Mouse (Mus musculus) frontal cortex, adult (tissue): ENCODE measurements around the gene Rbm12b1.
"Not testable (repeated sequence)": the region's sequence is repeated elsewhere in the genome, so short reads cannot be mapped to it uniquely, and the experiment has no call there.

Experiments used
- ATAC-seq: cut with Nextera tagmentation; 2 replicates; pipeline ENCODE4 v1.9.2; 2017; ENCODE audit warnings: mild to moderate bottlenecking, moderate library complexity, mixed read lengths; ENCODE audit not compliant: low TSS enrichment

Gene Rbm12b1

DNA sequence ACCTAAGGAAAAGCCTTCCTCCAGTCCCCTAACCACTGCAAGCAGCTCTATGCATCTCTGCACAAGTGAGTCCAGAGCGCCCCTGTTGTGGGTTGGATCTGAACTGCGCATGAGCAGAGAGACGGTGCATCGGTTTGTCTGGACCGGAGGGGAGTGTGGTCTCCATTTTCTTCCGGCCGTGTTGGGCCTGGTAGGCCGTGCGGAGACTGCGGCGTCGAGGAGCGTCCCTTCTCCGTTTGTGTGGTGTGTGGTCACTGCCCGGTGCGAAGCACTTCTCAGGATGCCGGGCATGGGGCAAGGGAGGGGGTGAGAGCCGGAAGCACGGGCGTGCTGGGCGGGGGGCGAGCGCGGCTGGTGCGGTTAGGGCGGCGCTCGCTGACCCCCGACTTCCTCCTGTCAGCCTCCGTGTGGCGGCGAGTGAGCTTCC lies at the start of gene Rbm12b1:
Gene Rbm12b1 (plus strand): TSS at position 124 of the 427 bp plus-strand sequence.
- peak; percentile 99 for ATAC-seq

DNA sequence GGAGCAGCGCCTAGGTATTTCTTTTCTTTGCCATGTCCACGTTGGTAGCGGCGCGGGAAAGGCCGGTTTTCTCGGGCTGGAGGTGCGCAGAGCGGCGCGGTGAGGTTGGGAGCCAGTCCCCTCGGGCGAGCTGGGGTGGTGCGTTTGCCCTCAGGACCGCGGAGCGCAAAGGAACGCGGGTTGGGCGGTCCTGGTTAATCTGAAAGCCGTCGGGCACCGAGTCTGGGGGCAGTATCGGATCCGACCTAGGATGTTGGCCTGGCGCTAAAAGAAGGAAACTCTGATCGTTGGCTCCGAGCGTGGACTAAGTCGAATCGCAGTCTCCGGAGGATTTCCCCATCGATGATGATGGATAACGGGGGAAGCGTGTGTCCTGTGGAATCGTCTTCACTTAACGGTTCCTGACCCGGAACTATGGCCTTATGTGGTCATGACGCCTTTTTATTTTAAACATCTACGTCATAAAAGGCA lies 563 bp downstream of the Rbm12b1 start:
- ATAC-seq = peak; percentile 76

DNA sequence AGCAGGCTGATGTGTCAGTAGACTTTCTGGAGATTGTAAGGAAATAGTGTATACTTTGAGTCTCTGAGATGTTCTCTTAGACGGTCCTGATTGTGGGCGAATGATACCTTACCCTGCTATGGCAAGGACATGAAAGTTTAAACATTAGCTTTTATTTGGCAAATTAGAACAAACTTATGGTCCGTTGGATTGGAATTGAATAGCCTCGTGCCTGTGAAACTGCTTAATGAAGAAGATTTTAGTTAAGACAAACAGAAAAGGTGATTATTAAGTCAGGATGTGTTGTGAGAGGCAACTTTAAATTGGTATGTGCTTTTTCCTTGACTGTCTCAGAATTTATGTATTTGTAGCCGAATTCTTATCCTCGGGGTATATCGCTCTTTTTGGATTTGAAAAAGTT lies 1.5 kb downstream of the Rbm12b1 start:
- ATAC-seq = not testable (repeated sequence)

DNA sequence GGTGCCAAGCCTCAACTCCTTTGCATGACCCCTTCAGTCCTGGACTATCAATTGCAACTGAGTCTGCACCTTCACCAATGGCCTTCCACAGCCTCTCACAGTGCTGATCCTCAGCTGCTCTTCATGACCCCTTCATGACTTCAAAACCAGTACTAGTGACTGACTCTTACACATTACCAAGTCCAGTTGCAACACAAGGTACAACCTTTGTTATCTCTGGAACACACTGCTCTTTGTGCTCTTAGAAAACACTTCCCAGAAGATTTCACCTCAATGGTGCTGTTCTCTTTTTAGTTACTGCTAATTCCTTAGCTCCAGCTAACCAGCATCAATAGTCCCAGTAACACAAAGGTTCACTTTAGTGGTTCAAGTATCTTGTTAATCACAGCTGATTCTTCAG lies 7.6 kb downstream of the Rbm12b1 start:
- ATAC-seq = no peak

DNA sequence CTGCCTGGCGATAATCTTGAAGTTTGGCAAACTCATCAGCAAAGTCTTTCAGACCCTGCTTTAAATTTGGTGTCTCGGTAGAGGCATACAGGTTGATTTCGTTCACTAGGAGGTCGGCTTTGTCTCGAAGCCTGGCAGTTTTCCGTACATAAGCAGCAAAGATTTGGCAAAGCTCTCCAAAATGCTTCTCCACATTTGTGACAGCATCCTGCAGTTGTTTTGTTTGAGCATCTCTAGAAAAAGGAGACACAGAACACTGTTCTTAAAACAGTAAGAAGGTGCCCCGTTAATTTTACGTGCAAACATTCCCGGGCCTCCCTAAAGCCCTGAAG lies 30.9 kb downstream of the Rbm12b1 start:
- ATAC-seq = no peak; the same call in 1 of the 2 replicates

DNA sequence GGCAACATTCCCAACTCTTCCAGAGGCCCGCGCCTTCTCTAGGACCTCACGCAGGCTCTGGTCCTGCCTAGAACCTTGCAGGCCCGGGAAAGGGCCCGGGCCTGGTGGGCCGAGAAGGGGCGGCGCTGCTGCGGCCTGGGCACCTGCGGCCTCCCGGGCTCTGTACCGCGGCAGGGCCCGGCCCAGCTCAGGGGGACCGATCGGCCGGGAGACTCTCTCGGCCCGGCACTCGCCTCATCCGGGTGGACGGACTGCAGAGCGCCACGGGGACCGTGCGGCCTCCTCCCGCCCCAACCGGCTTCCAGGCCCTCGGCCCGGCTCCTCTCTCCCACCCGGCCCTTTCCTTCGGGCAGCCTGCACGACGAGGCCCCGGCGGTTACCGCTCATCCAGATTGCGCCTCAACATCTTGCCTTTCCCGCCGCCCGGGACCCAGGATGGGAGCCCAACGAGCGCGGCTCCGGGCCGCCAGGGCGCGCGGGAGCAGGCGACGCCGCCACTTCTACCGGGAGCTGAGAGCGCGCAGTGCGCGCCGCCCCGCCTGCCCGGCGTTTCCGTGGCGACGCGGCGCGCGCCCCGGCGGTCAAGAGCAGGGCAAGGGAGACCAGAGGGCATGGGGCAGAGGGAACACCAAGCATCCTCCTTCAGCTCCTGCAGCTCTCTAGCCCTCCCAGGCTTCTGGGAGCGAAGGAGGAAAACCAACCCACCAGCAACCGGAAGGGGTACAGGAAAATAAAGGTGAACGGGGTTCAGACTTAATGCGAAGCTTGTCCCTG lies 31.4 kb downstream of the Rbm12b1 start, which contains the start of gene Fam92a:
Gene Fam92a (minus strand): TSS at position 698 of the 774 bp plus-strand sequence.
- ATAC-seq = peak; percentile 94

DNA sequence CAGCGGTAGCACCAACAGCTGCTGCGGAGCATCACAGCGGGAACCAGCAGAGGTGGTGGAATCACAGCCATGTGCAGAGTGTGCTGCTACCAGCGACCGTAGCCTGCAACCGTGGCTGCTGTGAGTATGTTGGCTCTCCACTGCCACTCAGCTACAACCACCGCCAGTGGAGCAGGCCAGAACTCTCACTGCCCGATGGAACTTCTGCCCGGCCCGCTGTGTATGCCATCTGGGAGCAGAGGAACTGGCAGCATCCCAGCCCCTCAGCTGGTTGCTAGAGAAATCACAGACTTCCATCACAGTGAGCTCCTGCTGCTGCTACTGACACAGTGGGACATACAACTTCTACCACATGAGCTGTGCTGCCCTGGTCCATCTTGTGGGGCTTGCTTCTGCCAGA lies 38.9 kb downstream of the Rbm12b1 start:
- peak; percentile 64 for ATAC-seq
